Mouse (Mus musculus) limb, embryonic 14.5 days (tissue): ENCODE measurements around the gene Slc40a1. TPM values are rescaled to one million over a fixed set of nuclear protein-coding genes. Genes with fewer than 3 reads are reported as not detected.

Experiments
- ATAC-seq: fragments of 200-750 bp; cut with Nextera tagmentation; 2 replicates; pipeline ENCODE4 v1.8.0; 2017; ENCODE audit warnings: low read depth, moderate number of reproducible peaks, moderate TSS enrichment; ENCODE audit not compliant: low FRiP score
- DNase-seq: peaks from one replicate; pipeline ENCODE4 v3.0.0-alpha.2; 2015; ENCODE audit warnings: low spot score
- H3K27ac ChIP-seq: fragments of 300-500 bp; sonication (generic); replicated peaks from 2 replicates; pipeline ENCODE4 v1.5.1; 2014; ENCODE audit warnings: low read depth, mild to moderate bottlenecking, low read length, moderate library complexity, mixed read lengths
- H3K27me3 ChIP-seq: fragments of 300-500 bp; sonication (generic); 2 replicates; pipeline ENCODE4 v1.6.1; 2014; ENCODE audit warnings: low read length, mixed read lengths; ENCODE audit not compliant: control insufficient read depth, insufficient read depth
- H3K36me3 ChIP-seq: fragments of 300-500 bp; sonication (generic); 2 replicates; pipeline ENCODE4 v1.6.1; 2014; ENCODE audit warnings: mild to moderate bottlenecking, low read length, moderate library complexity, mixed read lengths; ENCODE audit not compliant: control insufficient read depth, insufficient read depth
- H3K4me1 ChIP-seq: fragments of 300-500 bp; sonication (generic); 2 replicates; pipeline ENCODE4 v1.6.1; 2014; ENCODE audit warnings: antibody characterized with exemption, low read length, mixed read lengths; ENCODE audit not compliant: control insufficient read depth, insufficient read depth
- H3K4me2 ChIP-seq: fragments of 300-500 bp; sonication (generic); replicated peaks from 2 replicates; pipeline ENCODE4 v1.6.1; 2014; ENCODE audit warnings: low read depth, mild to moderate bottlenecking, low read length, moderate library complexity; ENCODE audit not compliant: severe bottlenecking
- H3K4me3 ChIP-seq: fragments of 300-500 bp; sonication (generic); replicated peaks from 2 replicates; pipeline ENCODE4 v1.5.1; 2014; ENCODE audit warnings: low read length
- H3K9ac ChIP-seq: fragments of 300-500 bp; sonication (generic); 2 replicates; pipeline ENCODE4 v1.6.1; 2014; ENCODE audit warnings: mild to moderate bottlenecking, low read depth, low read length, moderate library complexity; ENCODE audit not compliant: severe bottlenecking
- H3K9me3 ChIP-seq: fragments of 300-500 bp; sonication (generic); 2 replicates; pipeline ENCODE4 v1.6.1; 2016; ENCODE audit warnings: low read length; ENCODE audit not compliant: control insufficient read depth
- POLR2A ChIP-seq: fragments of 200-500 bp; IDR thresholded peaks from 2 replicates; pipeline ENCODE4 v1.8.0; 2012; ENCODE audit warnings: inconsistent platforms, mild to moderate bottlenecking, moderate library complexity, borderline replicate concordance; ENCODE audit not compliant: insufficient read depth, insufficient read length; ENCODE audit errors: extremely low read depth
- WGBS: fragments of 180-500 bp; shearing (Covaris S2); extraction: QIAGEN DNeasy Blood & Tissue Kit; methylation state at CpG from one replicate; pipeline ENCODE4 v1.1.7; 2014; 5-methylcytosine and 5-hydroxymethylcytosine counted together
- polyA plus RNA-seq, 2 experiments: library from polyadenylated mRNA; depleted of rRNA in 1 of 2; stranded (reverse) in 1 of 2; unstranded in 1 of 2; fragments of >200 nt; fragmentation: Nextera tagmentation in 1 of 2; extraction: Ambion mirVana in 1 of 2; gene quantifications; 2 replicates each; pipeline versions ENCODE4 v1.2.1 to v1.2.3; 2012 to 2014

The Slc40a1 gene
- polyA plus RNA-seq, 2 experiments, result 15.9 to 46.1 TPM

- Histone ChIP-seq H3K27ac (no peak overlapping the region), H3K36me3 (no peaks in the 10 kb centered on the region), H3K4me3 (no peak overlapping the region), H3K9ac (no peak overlapping the region), H3K4me1 (no peaks in the 10 kb centered on the region), H3K9me3 (no peaks in the 10 kb centered on the region), H3K27me3 (no peaks in the 10 kb centered on the region), H3K4me2 (no peak overlapping the region)
- DNase-seq (no peak), ATAC-seq (no peak)
- no peak for TF ChIP-seq POLR2A
- 33% methylated on average over 6 of the region's 6 CpGs for whole genome bisulfite sequencing
Observed at GRCm38 (mm10) chr1:45882076-45882475, 44.2 kb downstream of the Slc40a1 start.

- Histone ChIP-seq H3K27me3 (no peaks in the 10 kb centered on the region), H3K27ac (no peak overlapping the region), H3K4me2 (no peak overlapping the region), H3K4me1 (no peaks in the 10 kb centered on the region), H3K9me3 (no peaks in the 10 kb centered on the region), H3K36me3 (no peaks in the 10 kb centered on the region), H3K4me3 (no peak overlapping the region), H3K9ac (no peak overlapping the region)
- TF ChIP-seq POLR2A, result no peak
- DNase-seq, result no peak
- ATAC-seq, result no peak
- WGBS, result 83% methylated on average over 3 of the region's 3 CpGs
Observed at GRCm38 (mm10) chr1:45881228-45881832, 45.0 kb downstream of the Slc40a1 start.

- no peak for TF ChIP-seq POLR2A
- H3K27me3 ChIP-seq, result no peaks in the 10 kb centered on the region
- H3K36me3 ChIP-seq, result no peaks in the 10 kb centered on the region
- no peak overlapping the region for H3K9ac ChIP-seq
- no peak overlapping the region for H3K27ac ChIP-seq
- DNase-seq (no peak), ATAC-seq (no peak)
- H3K4me2 ChIP-seq, result no peak overlapping the region
- no peak overlapping the region for H3K4me3 ChIP-seq
- H3K9me3 ChIP-seq, result no peaks in the 10 kb centered on the region
- 66% methylated on average over 3 of the region's 3 CpGs for WGBS
- no peaks in the 10 kb centered on the region for H3K4me1 ChIP-seq
Observed at GRCm38 (mm10) chr1:45877463-45877862, 48.9 kb downstream of the Slc40a1 start.

GRCm38 (mm10) chr1:45876450-45877198 is 49.7 kb downstream of the Slc40a1 start:
- ATAC-seq (no peak), DNase-seq (no peak)
- Histone ChIP-seq H3K36me3 (no peaks in the 10 kb centered on the region), H3K9ac (no peak overlapping the region), H3K27ac (no peak overlapping the region), H3K4me2 (no peak overlapping the region), H3K9me3 (no peaks in the 10 kb centered on the region), H3K27me3 (no peaks in the 10 kb centered on the region), H3K4me3 (no peak overlapping the region), H3K4me1 (no peaks in the 10 kb centered on the region)
- WGBS, result 74% methylated on average over 6 of the region's 6 CpGs
- no peak for TF ChIP-seq POLR2A

GRCm38 (mm10) chr1:45875640-45876039 is 50.7 kb downstream of the Slc40a1 start:
- Histone ChIP-seq H3K4me3 (no peak overlapping the region), H3K4me1 (no peaks in the 10 kb centered on the region), H3K9me3 (no peaks in the 10 kb centered on the region), H3K36me3 (no peaks in the 10 kb centered on the region), H3K9ac (no peak overlapping the region), H3K27ac (no peak overlapping the region), H3K4me2 (no peak overlapping the region), H3K27me3 (no peaks in the 10 kb centered on the region)
- TF ChIP-seq POLR2A, result no peak
- no peak for ATAC-seq
- WGBS, result 75% methylated on average over 2 of the region's 2 CpGs
- no peak for DNase-seq

GRCm38 (mm10) chr1:45873250-45873649 is 53.1 kb downstream of the Slc40a1 start:
- DNase-seq, result no peak
- H3K27ac ChIP-seq, result no peak overlapping the region
- no peaks in the 10 kb centered on the region for H3K27me3 ChIP-seq
- no peaks in the 10 kb centered on the region for H3K9me3 ChIP-seq
- ATAC-seq, result no peak
- no peaks in the 10 kb centered on the region for H3K36me3 ChIP-seq
- WGBS, result 89% methylated on average over 2 of the region's 2 CpGs
- no peak overlapping the region for H3K9ac ChIP-seq
- no peak overlapping the region for H3K4me3 ChIP-seq
- TF ChIP-seq POLR2A, result no peak
- no peaks in the 10 kb centered on the region for H3K4me1 ChIP-seq
- H3K4me2 ChIP-seq, result no peak overlapping the region
